Mouse (Mus musculus) thymus, adult 2 months (tissue): ENCODE results near the gene Zswim4.

Experiments used
- CTCF ChIP-seq: fragments of 200-500 bp; IDR thresholded peaks from 2 replicates; pipeline ENCODE4 v1.5.1; 2012; ENCODE audit warnings: mild to moderate bottlenecking, control low read depth, low read length, moderate library complexity, borderline replicate concordance; ENCODE audit not compliant: control insufficient read depth, poor library complexity, insufficient read depth; ENCODE audit errors: extremely low read depth
- POLR2A ChIP-seq: fragments of 200-500 bp; IDR thresholded peaks from 2 replicates; pipeline ENCODE4 v1.6.1; 2012; ENCODE audit warnings: mild to moderate bottlenecking, low read length, control low read depth, moderate library complexity; ENCODE audit not compliant: control insufficient read depth, poor library complexity, insufficient read depth; ENCODE audit errors: extremely low read depth

GRCm38 (mm10) chr8:84173861-84174260 lies 63.0 kb downstream of the Zswim4 start:
- peak; percentile 65 for TF ChIP-seq CTCF
- no peak for TF ChIP-seq POLR2A
